Mouse (Mus musculus): Measurements from ENCODE around the gene Osbpl9. TPM values are rescaled to one million over a fixed set of nuclear protein-coding genes. Genes with fewer than 3 reads are reported as not detected.

The Osbpl9 gene
- 34.5 and 40.9 TPM in 2 replicates for polyA plus RNA-seq (2012; rRNA removed)

GRCm38 (mm10) chr4:109201582-109202424 lies at the start of gene Osbpl9:
Osbpl9 (minus strand) TSS chr4:109202272.

GRCm38 (mm10) chr4:109234185-109234584 lies 32.1 kb upstream of the Osbpl9 start, which contains the start of gene Calr4:
Calr4 (plus strand) TSS chr4:109234485.

Other genes with a start within 250 kb of the Osbpl9 start
- 13.2 and 15.3 TPM in 2 replicates for gene Nrd1, start 201.6 kb downstream of the Osbpl9 start, polyA plus RNA-seq (2012; rRNA removed)
- gene Calr4, start 32.2 kb upstream of the Osbpl9 start, polyA plus RNA-seq (2012; rRNA removed): not detected in 2 replicates
- gene Eps15, start 78.0 kb upstream of the Osbpl9 start, polyA plus RNA-seq (2012; rRNA removed): 2.8 and 3.9 TPM in 2 replicates
- gene Ttc39a, start 204.4 kb upstream of the Osbpl9 start, polyA plus RNA-seq (2012; rRNA removed): 117 and 133 TPM in 2 replicates

Measured in colon, adult 2 months (tissue).